Comparison of ENCODE assay signal across 8 mouse cellular contexts in the genomic region with DNA sequence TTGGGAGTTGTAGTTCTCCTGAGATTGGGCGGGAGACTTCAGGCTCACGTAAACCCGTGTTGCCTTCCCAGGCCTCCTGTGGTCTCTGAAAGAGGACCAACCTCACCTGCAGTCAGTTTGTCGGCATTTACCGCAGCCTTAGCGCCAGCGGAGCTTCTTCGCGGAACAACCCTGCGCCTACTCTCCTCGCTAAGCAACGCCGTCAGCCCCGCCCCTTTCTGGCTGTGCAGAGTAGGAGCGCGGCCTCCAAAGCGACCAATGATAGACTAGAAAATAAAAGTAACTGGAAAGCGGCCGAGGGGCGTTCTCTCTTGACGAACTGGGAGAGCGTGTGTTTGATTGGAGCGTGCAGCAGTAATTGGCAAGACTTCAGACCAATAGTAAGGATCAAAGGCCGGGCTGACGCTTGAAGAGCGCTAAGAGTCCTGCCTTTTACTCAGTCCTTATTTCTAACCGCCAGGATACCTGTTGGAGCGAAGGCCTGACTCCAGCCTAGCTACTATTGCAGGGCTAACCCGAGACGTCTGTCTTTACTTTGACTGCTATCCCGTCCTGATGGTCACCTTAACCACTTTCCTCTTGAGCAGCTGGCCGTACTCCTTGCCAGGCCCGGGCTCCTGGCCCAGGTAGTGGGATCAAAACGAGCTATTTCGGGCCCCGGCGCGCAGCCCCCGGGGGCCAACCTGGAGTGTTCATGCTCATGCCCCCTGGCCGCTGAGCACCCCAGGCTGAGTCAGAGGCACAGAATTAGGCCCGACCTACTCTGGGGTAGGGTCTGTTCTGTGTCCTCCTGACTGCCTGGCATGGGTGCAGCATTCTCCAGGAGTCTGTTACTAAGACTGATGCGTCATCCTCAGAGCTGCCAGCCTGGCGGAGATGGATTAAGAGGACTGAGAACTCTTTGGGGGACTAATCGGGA. TPM values are rescaled to one million over a fixed set of nuclear protein-coding genes. Genes with fewer than 3 reads are reported as not detected.
A peak's percentile ranks its signal among the peaks of the same experiment; 100 is the strongest.
DNase-seq lines count a peak whose midpoint lies in the region; ATAC-seq and TF ChIP-seq lines count a peak whose summit lies in the region.

Hspb6 (plus strand) TSS at position 77 of the 919 bp plus-strand sequence.
Proser3 (minus strand) TSS at position 198 of the 919 bp plus-strand sequence.

- peak within 1 kb of the TSS; percentile 92 for H3K4me2 ChIP-seq in forebrain, embryonic 12.5 days
- peak within 1 kb of the TSS; percentile 79 for H3K4me2 ChIP-seq in heart, postnatal 0 days (ENCODE audit: low read depth, low read length)
- H3K4me2 ChIP-seq in liver, embryonic 16.5 days (ENCODE audit: low read depth, low read length): peak within 1 kb of the TSS; percentile 96
- peak within 1 kb of the TSS; percentile 87 for H3K4me2 ChIP-seq in neural tube, embryonic 13.5 days

- no peaks in the 10 kb centered on the region for H3K27me3 ChIP-seq in E14TG2a.4 (ENCODE audit: insufficient read depth, low read length)
- no peaks in the 10 kb centered on the region for H3K27me3 ChIP-seq in forebrain, embryonic 12.5 days
- no peaks in the 10 kb centered on the region for H3K27me3 ChIP-seq in heart, postnatal 0 days (ENCODE audit: control insufficient read depth, insufficient read depth, low read length)
- H3K27me3 ChIP-seq in liver, embryonic 16.5 days (ENCODE audit: control insufficient read depth, insufficient read depth, low read depth, low read length): no peaks in the 10 kb centered on the region
- peaks cover 9% of the 10 kb centered on the region; the same call in 1 of the 2 replicates for H3K27me3 ChIP-seq in neural tube, embryonic 13.5 days
- H3K27me3 ChIP-seq in testis, adult 2 months (ENCODE audit: control insufficient read depth, insufficient read depth, low read length): no peaks in the 10 kb centered on the region

- peak; percentile 66 for TF ChIP-seq POLR2A in testis, adult 2 months (IDR thresholded peaks at IDR 0.05; ENCODE audit: control insufficient read depth, low read depth, low read length)

- H3K4me1 ChIP-seq in E14TG2a.4 (replicated peaks; ENCODE audit: low read depth, low read length): peaks cover 56% of the 10 kb centered on the region
- H3K4me1 ChIP-seq in forebrain, embryonic 12.5 days: peaks cover 23% of the 10 kb centered on the region
- 0 out of 2 replicates have a peak, but pooled peaks cover 5% of the 10 kb centered on the region for H3K4me1 ChIP-seq in heart, postnatal 0 days (ENCODE audit: control insufficient read depth, insufficient read depth)
- H3K4me1 ChIP-seq in liver, embryonic 16.5 days (ENCODE audit: control insufficient read depth, low read depth, low read length): peaks cover 17% of the 10 kb centered on the region
- H3K4me1 ChIP-seq in neural tube, embryonic 13.5 days (replicated peaks): peaks cover 18% of the 10 kb centered on the region
- H3K4me1 ChIP-seq in testis, adult 2 months (ENCODE audit: control insufficient read depth, insufficient read depth, low read length): peaks cover 21% of the 10 kb centered on the region

- no peaks in the 10 kb centered on the region for H3K9me3 ChIP-seq in E14TG2a.4 (ENCODE audit: low read length)
- H3K9me3 ChIP-seq in forebrain, embryonic 12.5 days: no peaks in the 10 kb centered on the region
- no peaks in the 10 kb centered on the region for H3K9me3 ChIP-seq in heart, postnatal 0 days (replicated peaks; ENCODE audit: control insufficient read depth, low read length)
- H3K9me3 ChIP-seq in liver, embryonic 16.5 days (replicated peaks; ENCODE audit: control insufficient read depth, low read length): no peaks in the 10 kb centered on the region
- no peaks in the 10 kb centered on the region for H3K9me3 ChIP-seq in neural tube, embryonic 13.5 days

- H3K36me3 ChIP-seq in E14TG2a.4 (ENCODE audit: insufficient read depth, low read length): peaks cover 55% of the 10 kb centered on the region
- H3K36me3 ChIP-seq in forebrain, embryonic 12.5 days (replicated peaks): peaks cover 50% of the 10 kb centered on the region
- H3K36me3 ChIP-seq in heart, postnatal 0 days (replicated peaks; ENCODE audit: control insufficient read depth, insufficient read depth, low read length): peaks cover 37% of the 10 kb centered on the region
- peaks cover 17% of the 10 kb centered on the region for H3K36me3 ChIP-seq in liver, embryonic 16.5 days (ENCODE audit: control insufficient read depth, insufficient read depth)
- H3K36me3 ChIP-seq in neural tube, embryonic 13.5 days: peaks cover 46% of the 10 kb centered on the region
- no peaks in the 10 kb centered on the region; the same call in 1 of the 2 replicates for H3K36me3 ChIP-seq in testis, adult 2 months (ENCODE audit: control insufficient read depth, insufficient read depth, low read length)

- WGBS in forebrain, embryonic 12.5 days: under 1% methylated on average over 44 of the region's 44 CpGs
- WGBS in heart, postnatal 0 days: under 1% methylated on average over 44 of the region's 44 CpGs
- under 1% methylated on average over 44 of the region's 44 CpGs for WGBS in liver, embryonic 16.5 days (ENCODE audit: insufficient replicate concordance)
- under 1% methylated on average over 44 of the region's 44 CpGs for WGBS in neural tube, embryonic 13.5 days

- peak; percentile 46; the same call in 1 of the 2 replicates for TF ChIP-seq EP300 in heart, postnatal 0 days (IDR thresholded peaks at IDR 0.05; ENCODE audit: low read depth)

- no peak for TF ChIP-seq CTCF in E14TG2a.4 (conservative IDR thresholded peaks at IDR 0.05; ENCODE audit: low read length)
- TF ChIP-seq CTCF in heart, postnatal 0 days (IDR thresholded peaks at IDR 0.05; ENCODE audit: low read depth): no peak
- no peak; the same call in 1 of the 2 replicates for TF ChIP-seq CTCF in testis, adult 2 months (IDR thresholded peaks at IDR 0.05; ENCODE audit: control insufficient read depth, insufficient read depth, insufficient replicate concordance, low read depth, low read length)

- peak within 1 kb of the TSS; percentile 95 for H3K27ac ChIP-seq in forebrain, embryonic 12.5 days
- peak within 1 kb of the TSS; percentile 97 for H3K27ac ChIP-seq in heart, postnatal 0 days (ENCODE audit: low read depth)
- H3K27ac ChIP-seq in liver, embryonic 16.5 days (ENCODE audit: low read length): peak within 1 kb of the TSS; percentile 97
- H3K27ac ChIP-seq in neural tube, embryonic 13.5 days (replicated peaks): peak within 1 kb of the TSS; percentile 93
- peak within 1 kb of the TSS; percentile 100 for H3K27ac ChIP-seq in testis, adult 2 months (ENCODE audit: control insufficient read depth, insufficient read depth, low read depth, low read length)

- peak; percentile 99 for DNase-seq in c-Kit-positive CD71-positive TER-119-positive erythroid progenitor cells, embryonic 14.5 days (ENCODE audit: low spot score)
- peak; percentile 99 for DNase-seq in heart, postnatal 0 days (ENCODE audit: low spot score)
- DNase-seq in kidney, postnatal 4 days: peak; percentile 97 to 98

- peak within 1 kb of the TSS; percentile 88 for H3K4me3 ChIP-seq in E14TG2a.4 (replicated peaks; ENCODE audit: low read length)
- H3K4me3 ChIP-seq in forebrain, embryonic 12.5 days (replicated peaks): peak within 1 kb of the TSS; percentile 65
- H3K4me3 ChIP-seq in heart, postnatal 0 days (ENCODE audit: low read depth, low read length): peak within 1 kb of the TSS; percentile 80
- H3K4me3 ChIP-seq in liver, embryonic 16.5 days (ENCODE audit: low read depth, low read length): peak within 1 kb of the TSS; percentile 83
- peak within 1 kb of the TSS; percentile 64 for H3K4me3 ChIP-seq in neural tube, embryonic 13.5 days
- H3K4me3 ChIP-seq in testis, adult 2 months (ENCODE audit: control insufficient read depth, low read depth, low read length): peak within 1 kb of the TSS; percentile 100

- peak within 1 kb of the TSS; percentile 69 for H3K9ac ChIP-seq in forebrain, embryonic 12.5 days
- peak within 1 kb of the TSS; percentile 79 for H3K9ac ChIP-seq in heart, postnatal 0 days (replicated peaks; ENCODE audit: low read depth, low read length)
- peak within 1 kb of the TSS; percentile 88 for H3K9ac ChIP-seq in liver, embryonic 16.5 days (ENCODE audit: low read depth, low read length)
- peak within 1 kb of the TSS; percentile 72 for H3K9ac ChIP-seq in neural tube, embryonic 13.5 days

- ATAC-seq in forebrain, embryonic 12.5 days (ENCODE audit: low FRiP score): peak; percentile 96
- ATAC-seq in heart, postnatal 0 days (ENCODE audit: insufficient read depth, low read depth): peak; percentile 91
- peak; percentile 92 for ATAC-seq in liver, embryonic 16.5 days (ENCODE audit: low read depth)
- peak; percentile 96 for ATAC-seq in neural tube, embryonic 13.5 days (ENCODE audit: low read depth)

RNA-seq across cellular contexts. Expression of gene Hspb6, which starts in this region (rescaled TPM):
- 7.9 and 8.4 TPM in 2 replicates for polyA plus RNA-seq in forebrain, embryonic 12.5 days (2016; fragmentation: Nextera tagmentation; extraction: Ambion mirVana)
- 72.0 and 93.3 TPM in 2 replicates for total RNA-seq in heart, postnatal 0 days (2014; rRNA removed; ENCODE audit: low replicate concordance)
- 339 and 340 TPM in 2 replicates for polyA plus RNA-seq in heart, postnatal 0 days (2015; fragmentation: Nextera tagmentation; extraction: Ambion mirVana)
- polyA plus RNA-seq in liver, embryonic 16.5 days (2015; fragmentation: Nextera tagmentation; extraction: Ambion mirVana): 5.3 and 6.9 TPM in 2 replicates
- 6.6 TPM in 2 replicates for polyA plus RNA-seq in neural tube, embryonic 13.5 days (2015; fragmentation: Nextera tagmentation; extraction: Ambion mirVana)
- 74.3 and 82.9 TPM in 2 replicates for polyA plus RNA-seq in testis, adult 2 months (2012; rRNA removed)

RNA-seq across cellular contexts. Expression of gene Proser3, which starts in this region (rescaled TPM):
- polyA plus RNA-seq in forebrain, embryonic 12.5 days (2016; fragmentation: Nextera tagmentation; extraction: Ambion mirVana): 16.1 and 18.6 TPM in 2 replicates
- 6.5 and 7.1 TPM in 2 replicates for total RNA-seq in heart, postnatal 0 days (2014; rRNA removed; ENCODE audit: low replicate concordance)
- polyA plus RNA-seq in heart, postnatal 0 days (2015; fragmentation: Nextera tagmentation; extraction: Ambion mirVana): 2.5 and 3.2 TPM in 2 replicates
- 2.7 and 3.0 TPM in 2 replicates for polyA plus RNA-seq in liver, embryonic 16.5 days (2015; fragmentation: Nextera tagmentation; extraction: Ambion mirVana)
- 6.7 and 8.6 TPM in 2 replicates for polyA plus RNA-seq in neural tube, embryonic 13.5 days (2015; fragmentation: Nextera tagmentation; extraction: Ambion mirVana)
- 33.9 and 37.5 TPM in 2 replicates for polyA plus RNA-seq in testis, adult 2 months (2012; rRNA removed)

Comparison
In these comparisons a context has a peak if more than half of its experiments do, and no peak if none do; other contexts are left out.
1. Peak in every context shown above with its lines: DNase-seq, ATAC-seq, H3K4me3 ChIP-seq and H3K27ac ChIP-seq.